Mouse (Mus musculus) midbrain, postnatal 0 days (tissue): ENCODE data around the gene Fitm2. TPM values are rescaled to one million over a fixed set of nuclear protein-coding genes. Genes with fewer than 3 reads are reported as not detected.

Experiments used
- ATAC-seq: fragments of 200-750 bp; cut with Nextera tagmentation; 2 replicates; pipeline ENCODE4 v1.8.0; 2017; ENCODE audit warnings: moderate number of reproducible peaks, mild to moderate bottlenecking, moderate TSS enrichment, moderate library complexity; ENCODE audit not compliant: low FRiP score
- DNase-seq: peaks from one replicate; pipeline ENCODE4 v3.0.0-alpha.2; 2015; ENCODE audit warnings: low spot score
- H3K27ac ChIP-seq: fragments of 300-500 bp; sonication (generic); 2 replicates; pipeline ENCODE4 v1.5.1; 2014; ENCODE audit warnings: low read depth, mild to moderate bottlenecking, low read length, mixed read lengths
- H3K27me3 ChIP-seq: fragments of 300-500 bp; sonication (generic); 2 replicates; pipeline ENCODE4 v1.6.1; 2014; ENCODE audit warnings: low read length, control low read depth, mixed read lengths; ENCODE audit not compliant: insufficient read depth
- H3K36me3 ChIP-seq: fragments of 300-500 bp; sonication (generic); 2 replicates; pipeline ENCODE4 v1.6.1; 2014; ENCODE audit warnings: low read length, control low read depth, mixed read lengths; ENCODE audit not compliant: insufficient read depth
- H3K4me1 ChIP-seq: fragments of 300-500 bp; sonication (generic); 2 replicates; pipeline ENCODE4 v1.6.1; 2014; ENCODE audit warnings: mild to moderate bottlenecking, control low read depth, antibody characterized with exemption, low read length, mixed read lengths; ENCODE audit not compliant: insufficient read depth
- H3K4me2 ChIP-seq: fragments of 300-500 bp; sonication (generic); 2 replicates; pipeline ENCODE4 v1.6.1; 2014; ENCODE audit warnings: low read depth, mild to moderate bottlenecking, low read length, mixed read lengths; ENCODE audit not compliant: poor library complexity, severe bottlenecking
- H3K4me3 ChIP-seq: fragments of 300-500 bp; sonication (generic); 2 replicates; pipeline ENCODE4 v1.5.1; 2014; ENCODE audit warnings: low read depth, mild to moderate bottlenecking, low read length, moderate library complexity
- H3K9ac ChIP-seq: fragments of 300-500 bp; sonication (generic); replicated peaks from 2 replicates; pipeline ENCODE4 v1.6.1; 2014; ENCODE audit warnings: mild to moderate bottlenecking, low read length, moderate library complexity, mixed read lengths; ENCODE audit not compliant: poor library complexity, severe bottlenecking
- H3K9me3 ChIP-seq: fragments of 300-500 bp; sonication (generic); 2 replicates; pipeline ENCODE4 v1.6.1; 2016; ENCODE audit warnings: low read length, control low read depth
- CTCF ChIP-seq: IDR thresholded peaks from 2 replicates; pipeline ENCODE4 v1.5.1; 2016; ENCODE audit warnings: antibody characterized with exemption, mild to moderate bottlenecking
- WGBS: fragments of 180-500 bp; shearing (Covaris S2); extraction: QIAGEN DNeasy Blood & Tissue Kit; methylation state at CpG from one replicate; pipeline ENCODE4 v1.1.7; 2014; 5-methylcytosine and 5-hydroxymethylcytosine counted together
- polyA plus RNA-seq: library from polyadenylated mRNA; unstranded; fragments of >200 nt; fragmentation: Nextera tagmentation; extraction: Ambion mirVana; gene quantifications from 2 replicates; pipeline ENCODE4 v1.2.1, GENCODE M21; 2015
- total RNA-seq: library from RNA; depleted of rRNA; stranded (reverse); fragments of >200 nt; gene quantifications from 2 replicates; pipeline ENCODE4 v1.2.3, GENCODE M21; 2014; rRNA removed

Fitm2 gene
- total and polyA plus RNA-seq, 2 experiments from 2014 or later = 15.4 to 29.9 TPM

GRCm38 (mm10) chr2:163419346-163420045 is 52.9 kb downstream of the Fitm2 start:
- ATAC-seq (peak; percentile 99), DNase-seq (peak; percentile 99)
- H3K27me3 ChIP-seq = no peaks in the 10 kb centered on the region
- under 1% methylated on average over 58 of the region's 71 CpGs for whole genome bisulfite sequencing
- peaks cover 15% of the 10 kb centered on the region for H3K4me1 ChIP-seq
- no peaks in the 10 kb centered on the region for H3K9me3 ChIP-seq
- peak overlapping the region; percentile 80 for H3K9ac ChIP-seq
- H3K27ac ChIP-seq = peak overlapping the region; percentile 83
- peak overlapping the region; percentile 82 for H3K4me2 ChIP-seq
- TF ChIP-seq CTCF = peak; percentile 47
- peak overlapping the region; percentile 94 for H3K4me3 ChIP-seq
- H3K36me3 ChIP-seq = no peaks in the 10 kb centered on the region

GRCm38 (mm10) chr2:163418841-163419345 is 53.5 kb downstream of the Fitm2 start:
- 1% methylated on average over 33 of the region's 50 CpGs for WGBS
- no peak; the same call in 1 of the 2 replicates for ATAC-seq
- peaks cover 15% of the 10 kb centered on the region for H3K4me1 ChIP-seq

GRCm38 (mm10) chr2:163417830-163418229 is 54.6 kb downstream of the Fitm2 start:
- peaks cover 15% of the 10 kb centered on the region for H3K4me1 ChIP-seq
- H3K36me3 ChIP-seq = peaks cover 3% of the 10 kb centered on the region; the same call in 1 of the 2 replicates
- no peak overlapping the region for H3K9ac ChIP-seq
- no peak for TF ChIP-seq CTCF
- H3K9me3 ChIP-seq = no peaks in the 10 kb centered on the region
- ATAC-seq (no peak), DNase-seq (no peak)
- no peak overlapping the region for H3K27ac ChIP-seq
- peak overlapping the region; percentile 82; the same call in 1 of the 2 replicates for H3K4me2 ChIP-seq
- no peaks in the 10 kb centered on the region for H3K27me3 ChIP-seq
- peak overlapping the region; percentile 94; the same call in 1 of the 2 replicates for H3K4me3 ChIP-seq

More at GRCm38 (mm10) chr2:163418841-163419345, 53.5 kb downstream of the Fitm2 start:
- Histone ChIP-seq H3K4me3 (peak overlapping the region; percentile 94), H3K4me2 (peak overlapping the region; percentile 82), H3K9ac (peak overlapping the region; percentile 75), H3K27me3 (no peaks in the 10 kb centered on the region), H3K9me3 (no peaks in the 10 kb centered on the region), H3K27ac (peak overlapping the region; percentile 73), H3K36me3 (peaks cover 3% of the 10 kb centered on the region; the same call in 1 of the 2 replicates)
- no peak for TF ChIP-seq CTCF
- peak; percentile 15 for DNase-seq

DNA sequence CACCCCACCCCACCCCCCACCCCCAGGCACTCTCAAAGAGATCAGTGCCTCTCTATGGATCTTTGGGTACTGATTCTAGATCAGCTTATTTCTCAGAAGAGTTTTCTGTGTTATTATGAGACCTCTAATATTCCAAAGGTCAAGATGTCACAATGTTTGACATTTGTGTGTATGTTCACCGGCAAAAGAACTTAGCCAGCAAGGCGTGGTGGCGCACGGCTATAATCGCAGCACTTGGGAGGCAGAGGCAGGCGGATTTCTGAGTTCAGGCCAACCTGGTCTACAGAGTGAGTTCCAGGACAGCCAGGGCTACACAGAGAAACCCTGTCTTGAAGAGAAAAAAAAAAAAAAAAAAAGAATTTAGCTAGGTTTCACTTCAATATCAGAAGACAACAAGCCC is 55.4 kb downstream of the Fitm2 start:
- Histone ChIP-seq H3K4me1 (peaks cover 15% of the 10 kb centered on the region), H3K9ac (no peak overlapping the region), H3K9me3 (no peaks in the 10 kb centered on the region), H3K4me3 (no peak overlapping the region), H3K36me3 (peaks cover 3% of the 10 kb centered on the region; the same call in 1 of the 2 replicates), H3K27ac (no peak overlapping the region), H3K27me3 (no peaks in the 10 kb centered on the region), H3K4me2 (no peak overlapping the region)
- DNase-seq (no peak), ATAC-seq (no peak)
- WGBS = 93% methylated on average over 6 of the region's 6 CpGs
- no peak for TF ChIP-seq CTCF

Other genes with a start within 250 kb of the Fitm2 start
- 2.3 and 3.5 TPM in 2 replicates for gene Jph2, start 74.6 kb downstream of the Fitm2 start, total RNA-seq
- gene Jph2, start 74.6 kb downstream of the Fitm2 start, polyA plus RNA-seq = 1.5 and 2.2 TPM in 2 replicates
- gene Oser1, start 47.9 kb downstream of the Fitm2 start, total RNA-seq = 27.6 and 29.9 TPM in 2 replicates
- gene Oser1, start 47.9 kb downstream of the Fitm2 start, polyA plus RNA-seq = 63.8 and 64.7 TPM in 2 replicates
- 150 and 182 TPM in 2 replicates for gene Gdap1l1, start 34.2 kb downstream of the Fitm2 start, total RNA-seq
- 147 and 155 TPM in 2 replicates for gene Gdap1l1, start 34.2 kb downstream of the Fitm2 start, polyA plus RNA-seq
- gene R3hdml, start 19.7 kb upstream of the Fitm2 start, total RNA-seq = 0.38 TPM in 2 replicates
- gene R3hdml, start 19.7 kb upstream of the Fitm2 start, polyA plus RNA-seq = 0.21 and 0.70 TPM in 2 replicates
- not detected in 2 replicates for gene Hnf4a, start 34.2 kb upstream of the Fitm2 start, total RNA-seq
- gene Hnf4a, start 34.2 kb upstream of the Fitm2 start, polyA plus RNA-seq = not detected in 2 replicates
- 76.2 and 91.9 TPM in 2 replicates for gene Ttpal, start 129.7 kb upstream of the Fitm2 start, total RNA-seq
- gene Ttpal, start 129.7 kb upstream of the Fitm2 start, polyA plus RNA-seq = 33.5 and 34.7 TPM in 2 replicates
- 96.1 and 101 TPM in 2 replicates for gene Serinc3, start 172.5 kb upstream of the Fitm2 start, total RNA-seq
- gene Serinc3, start 172.5 kb upstream of the Fitm2 start, polyA plus RNA-seq = 35.9 and 36.9 TPM in 2 replicates
- 90.5 and 102 TPM in 2 replicates for gene Pkig, start 185.8 kb upstream of the Fitm2 start, total RNA-seq
- 153 and 161 TPM in 2 replicates for gene Pkig, start 185.8 kb upstream of the Fitm2 start, polyA plus RNA-seq